Mouse (Mus musculus) telencephalon, adult 2 months (tissue): ENCODE data around the gene Prss37.

Source experiments
- DNase-seq: peaks from one replicate; pipeline ENCODE4 v3.0.0-alpha.2; 2011; ENCODE audit warnings: low read depth, low spot score

Gene Prss37

DNA sequence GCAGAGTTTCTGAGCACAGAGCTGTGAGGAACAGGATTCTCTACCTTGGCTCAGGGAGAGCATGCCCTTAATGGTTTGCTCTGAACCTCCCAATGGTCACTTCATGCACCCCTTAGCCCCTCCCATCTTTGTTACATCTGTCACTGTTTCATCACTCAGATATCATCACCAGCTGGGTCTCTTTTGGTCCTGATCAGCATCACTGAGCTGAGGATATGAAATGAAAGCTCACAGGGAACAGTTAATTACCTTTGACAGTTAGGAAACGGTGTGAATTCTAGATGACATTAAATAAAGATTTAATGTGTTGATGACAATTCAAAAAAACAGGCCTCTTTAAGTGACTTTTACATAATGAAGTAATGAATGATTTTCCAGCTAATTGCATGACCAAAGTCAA lies at the start of gene Prss37:
TSS of gene Prss37 (minus strand) at position 101 of the 400 bp plus-strand sequence.
- no peak for DNase-seq

DNA sequence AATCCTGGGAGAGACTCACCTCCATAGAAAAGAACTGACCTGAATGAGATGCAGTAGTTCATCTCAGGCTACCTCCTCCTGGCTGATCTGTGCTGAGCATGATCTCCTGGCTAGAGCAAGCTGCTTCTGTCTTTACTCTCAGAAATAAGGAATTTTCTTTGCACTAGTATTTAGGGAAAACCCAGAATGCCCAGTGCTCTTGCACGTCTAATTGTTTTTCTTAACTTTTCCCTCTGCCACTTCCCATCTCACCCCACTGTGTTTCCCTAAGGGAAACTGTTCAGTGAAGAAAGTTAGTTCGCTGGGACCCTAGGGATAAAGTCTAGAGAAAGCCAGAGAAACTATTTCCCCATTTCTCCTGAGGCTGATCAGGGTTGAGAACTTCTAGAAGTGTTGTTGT lies 35.6 kb upstream of the Prss37 start, which contains the start of gene Olfr461:
TSS of gene Olfr461 (minus strand) at position 101 of the 400 bp plus-strand sequence.
- no peak for DNase-seq

DNA sequence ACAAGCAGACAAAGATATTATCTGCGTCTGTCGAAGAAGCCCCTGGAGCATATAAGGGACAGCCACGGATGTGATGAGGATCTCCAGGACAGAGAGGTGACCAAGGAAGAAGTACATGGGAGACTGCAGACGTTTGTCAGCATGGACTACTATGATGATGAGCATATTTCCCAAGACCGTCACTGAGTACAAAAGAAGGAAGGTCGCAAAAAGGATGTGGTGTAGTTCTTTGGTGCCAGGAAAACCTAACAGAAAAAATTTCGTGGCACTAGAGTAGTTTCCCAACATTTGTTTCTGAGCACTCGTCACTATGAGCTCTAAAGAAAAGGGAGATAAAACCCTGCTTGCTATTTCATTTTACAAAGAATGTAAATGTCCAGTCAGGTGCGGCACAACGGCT lies 25.4 kb upstream of the Prss37 start:
- DNase-seq, result no peak

DNA sequence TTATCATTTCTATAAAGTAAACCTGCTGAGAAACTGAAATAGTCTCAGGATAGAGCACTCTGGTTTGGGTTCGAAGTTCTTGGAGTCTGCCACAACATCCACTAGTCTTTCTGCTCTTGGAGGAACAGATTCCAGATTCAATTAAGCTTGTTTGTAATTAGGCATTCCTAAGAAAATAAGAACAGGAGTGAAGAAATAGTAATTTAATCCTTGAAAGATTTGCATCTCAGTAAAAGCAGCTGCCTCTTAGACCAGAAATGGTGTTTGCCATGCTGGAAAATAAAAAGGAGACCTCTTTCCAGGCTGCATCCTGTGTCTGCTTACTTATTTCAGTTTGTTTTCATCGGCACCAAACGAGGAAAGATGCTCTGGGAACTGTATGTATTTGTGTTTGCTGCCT lies 26.1 kb downstream of the Prss37 start, which contains the start of gene Tas2r108:
TSS of gene Tas2r108 (plus strand) at position 301 of the 400 bp plus-strand sequence.
- no peak for DNase-seq

GRCm38 (mm10) chr6:40490933-40491332 lies 28.4 kb downstream of the Prss37 start, which contains the start of gene Tas2r137:
Gene Tas2r137, plus strand, starts transcription at chr6:40491233.
- no peak for DNase-seq

GRCm38 (mm10) chr6:40482318-40482717 lies 37.0 kb downstream of the Prss37 start:
- peak; percentile 28 for DNase-seq

- DNase-seq, result peak; percentile 6
Measured at GRCm38 (mm10) chr6:40479705-40480104, 39.6 kb downstream of the Prss37 start.

DNA sequence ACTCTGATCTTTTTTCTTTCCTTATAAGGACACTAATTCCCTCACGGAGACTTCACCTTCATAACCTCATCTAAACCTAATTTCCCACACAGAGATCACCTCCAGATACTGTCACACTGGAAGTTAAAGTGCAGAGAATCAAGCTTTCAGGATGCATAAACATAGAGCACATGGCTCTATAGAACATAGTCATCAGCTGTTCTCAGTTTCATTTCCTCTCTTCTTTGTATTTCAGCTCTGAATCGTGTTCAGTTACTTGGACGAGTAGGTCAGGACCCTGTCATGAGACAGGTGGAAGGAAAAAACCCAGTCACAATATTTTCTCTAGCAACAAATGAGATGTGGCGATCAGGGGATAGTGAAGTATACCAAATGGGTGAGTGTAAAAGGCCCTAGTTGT lies 43.2 kb downstream of the Prss37 start:
- DNase-seq, result no peak

DNA sequence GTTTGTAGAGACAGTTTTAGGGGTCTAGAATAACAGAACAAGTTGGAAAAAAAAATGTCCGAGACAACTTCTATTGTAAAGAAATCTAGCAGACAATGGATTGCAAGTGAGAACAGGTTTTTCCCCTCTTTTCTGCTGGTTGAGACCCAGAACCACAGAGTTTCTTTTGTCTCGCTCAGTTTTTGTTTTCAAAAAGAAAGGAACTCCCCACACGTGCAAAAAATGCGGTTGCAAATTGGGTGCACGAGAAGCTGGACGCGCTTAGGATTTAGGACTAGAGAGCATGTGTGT lies 47.6 kb downstream of the Prss37 start:
- no peak for DNase-seq

GRCm38 (mm10) chr6:40470916-40471719 lies 48.2 kb downstream of the Prss37 start, which contains the start of gene Ssbp1:
Gene Ssbp1, plus strand, starts transcription at chr6:40471352.
- peak; percentile 96 for DNase-seq

DNA sequence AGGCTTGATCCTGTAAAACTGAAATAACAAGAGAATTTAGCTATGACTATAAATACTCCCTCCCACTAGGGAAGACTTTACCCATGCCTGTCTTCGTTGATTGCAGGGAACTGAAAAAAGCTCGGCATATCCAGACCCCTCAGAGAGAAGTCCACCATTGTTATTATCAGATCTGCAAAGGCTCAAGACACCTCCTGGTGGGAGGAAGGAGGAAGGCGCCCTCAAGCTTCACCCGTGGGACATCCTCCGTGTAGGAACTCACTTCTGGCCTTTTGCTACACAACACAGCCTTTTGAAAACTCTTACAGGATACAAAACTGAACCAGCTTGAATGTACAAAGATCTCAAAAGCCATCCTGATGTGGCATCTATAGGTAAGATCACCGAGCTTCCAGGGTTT lies 53.6 kb downstream of the Prss37 start:
- DNase-seq, result no peak
